Mouse (Mus musculus) heart, postnatal 4 days (tissue): ENCODE measurements around the gene Olfr987. TPM values are rescaled to one million over a fixed set of nuclear protein-coding genes. Genes with fewer than 3 reads are reported as not detected.
"Not testable (repeated sequence)": the region's sequence is repeated elsewhere in the genome, so short reads cannot be mapped to it uniquely, and the experiment has no call there.

Experiments used
- DNase-seq: peaks from one replicate; pipeline ENCODE4 v3.0.0; 2021
- total RNA-seq, 2 experiments: library from RNA; stranded (reverse); gene quantifications; 2 replicates each; pipeline ENCODE4 v1.2.3; 2021

The Olfr987 gene
- not detected for total RNA-seq

DNA sequence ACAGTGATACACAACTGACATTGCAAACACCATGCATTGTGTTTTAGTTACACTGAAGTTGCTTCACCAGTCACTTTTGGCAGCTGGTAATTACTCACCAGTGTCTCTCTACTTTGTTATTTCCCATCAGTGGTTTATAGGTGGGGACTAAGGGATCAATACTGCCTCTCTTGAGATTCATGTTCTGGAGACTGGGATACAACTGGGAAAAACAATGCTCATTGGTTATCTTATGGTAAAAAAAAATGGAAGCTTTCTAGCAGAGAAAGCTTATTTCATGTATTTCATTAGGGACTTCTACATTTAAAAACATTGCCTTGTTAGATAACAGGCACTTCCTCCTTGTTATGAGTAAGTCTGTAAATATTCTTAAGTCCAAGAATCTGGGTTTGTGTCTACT lies at the start of gene Olfr987:
TSS of gene Olfr987 (minus strand) at position 101 of the 400 bp plus-strand sequence.
- not testable (repeated sequence) for DNase-seq

DNA sequence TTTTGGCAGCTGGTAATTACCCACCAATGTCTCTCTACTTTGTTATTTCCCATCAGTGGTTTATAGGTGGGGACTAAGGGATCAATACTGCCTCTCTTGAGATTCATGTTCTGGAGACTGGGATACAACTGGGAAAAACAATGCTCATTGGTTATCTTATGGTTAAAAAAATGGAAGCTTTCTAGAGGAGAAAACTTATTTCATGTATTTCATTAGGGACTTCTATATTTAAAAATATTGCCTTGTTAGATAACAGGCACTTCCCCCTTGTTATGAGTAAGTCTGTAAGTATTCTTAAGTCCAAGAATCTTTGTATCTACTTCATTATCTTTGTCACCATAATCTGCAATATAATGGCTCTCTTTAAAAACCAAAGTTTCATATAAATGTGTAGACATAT lies 24.0 kb upstream of the Olfr987 start, which contains the start of gene Olfr988:
TSS of gene Olfr988 (minus strand) at position 101 of the 400 bp plus-strand sequence.
- not testable (repeated sequence) for DNase-seq

DNA sequence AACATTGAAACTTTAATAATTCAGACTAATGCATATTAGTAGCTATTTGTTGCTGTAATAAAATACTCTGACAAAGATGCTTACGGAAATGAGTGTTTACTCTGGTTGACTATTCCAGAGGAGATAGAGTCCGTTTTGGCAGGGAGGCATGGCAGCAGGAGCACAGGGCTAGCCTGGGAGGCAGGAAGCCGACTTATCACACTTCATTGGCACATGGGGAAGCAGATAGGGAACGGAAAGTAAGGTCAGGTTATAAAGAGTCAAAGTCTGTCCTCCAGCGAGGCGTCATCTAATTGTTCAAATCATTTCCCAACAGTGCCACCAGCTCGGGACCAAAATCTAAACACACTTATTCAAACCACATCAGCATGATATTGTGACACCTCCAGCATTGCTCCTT lies 857 bp upstream of the Olfr987 start:
- DNase-seq: no peak

DNA sequence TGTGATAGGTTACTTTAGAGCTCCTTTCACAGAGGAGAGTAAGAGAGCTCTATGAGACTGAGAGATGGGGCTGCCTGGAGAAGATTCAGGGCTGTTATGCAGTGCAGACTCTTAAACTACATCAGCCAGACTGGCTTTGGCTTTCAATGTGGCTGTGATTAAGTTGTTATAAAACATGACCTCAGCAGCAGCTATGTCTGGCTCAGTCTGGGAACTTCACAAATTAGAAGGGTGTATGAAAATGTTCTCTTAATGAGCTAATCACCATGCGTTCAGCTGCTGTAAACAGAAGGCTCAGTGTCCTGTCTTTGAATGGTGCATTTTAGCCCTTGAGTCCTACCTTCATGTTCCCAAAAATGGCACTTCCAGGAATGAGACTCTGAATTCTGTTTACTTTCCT lies 20.0 kb downstream of the Olfr987 start:
- no peak for DNase-seq

DNA sequence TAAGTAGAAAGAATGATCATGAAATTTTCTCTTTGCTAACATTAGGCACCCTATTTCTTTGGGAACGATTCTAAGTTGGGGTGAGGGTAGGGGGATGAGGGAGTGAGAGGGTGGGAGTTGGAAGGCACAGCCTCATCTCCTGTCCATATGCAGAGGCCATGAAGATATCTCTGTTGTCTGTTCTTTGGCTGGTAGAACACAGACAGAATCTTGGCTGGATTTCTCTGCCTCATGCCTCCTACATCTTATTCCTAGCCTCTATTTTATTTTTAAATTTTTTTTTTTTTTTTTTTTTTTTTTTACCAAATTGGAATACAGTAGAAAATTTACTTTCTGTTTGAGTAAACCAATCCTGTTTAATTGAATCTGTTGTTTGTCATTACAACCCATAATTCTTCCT lies 53.7 kb downstream of the Olfr987 start:
- no peak for DNase-seq

DNA sequence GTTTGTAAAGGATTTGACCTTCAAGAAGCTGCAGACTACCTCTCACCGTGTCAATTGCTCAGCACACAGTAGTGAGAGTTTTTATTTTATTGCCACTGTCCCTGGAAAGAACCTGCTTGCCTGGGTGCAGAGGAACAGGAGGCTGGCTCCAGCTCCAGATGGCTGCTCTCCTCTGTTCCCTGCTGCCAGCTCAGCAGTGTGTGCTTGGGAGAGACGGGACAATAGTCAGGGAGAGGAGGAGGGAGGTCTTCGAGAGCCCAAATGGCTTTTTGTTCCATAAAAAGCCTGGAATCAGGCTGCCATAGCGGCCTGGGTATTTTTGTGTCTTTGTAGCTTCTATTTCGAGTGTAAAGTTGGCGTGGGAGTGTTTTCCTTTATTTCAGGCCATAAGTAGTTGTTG lies 54.5 kb downstream of the Olfr987 start:
- DNase-seq: peak; percentile 18

DNA sequence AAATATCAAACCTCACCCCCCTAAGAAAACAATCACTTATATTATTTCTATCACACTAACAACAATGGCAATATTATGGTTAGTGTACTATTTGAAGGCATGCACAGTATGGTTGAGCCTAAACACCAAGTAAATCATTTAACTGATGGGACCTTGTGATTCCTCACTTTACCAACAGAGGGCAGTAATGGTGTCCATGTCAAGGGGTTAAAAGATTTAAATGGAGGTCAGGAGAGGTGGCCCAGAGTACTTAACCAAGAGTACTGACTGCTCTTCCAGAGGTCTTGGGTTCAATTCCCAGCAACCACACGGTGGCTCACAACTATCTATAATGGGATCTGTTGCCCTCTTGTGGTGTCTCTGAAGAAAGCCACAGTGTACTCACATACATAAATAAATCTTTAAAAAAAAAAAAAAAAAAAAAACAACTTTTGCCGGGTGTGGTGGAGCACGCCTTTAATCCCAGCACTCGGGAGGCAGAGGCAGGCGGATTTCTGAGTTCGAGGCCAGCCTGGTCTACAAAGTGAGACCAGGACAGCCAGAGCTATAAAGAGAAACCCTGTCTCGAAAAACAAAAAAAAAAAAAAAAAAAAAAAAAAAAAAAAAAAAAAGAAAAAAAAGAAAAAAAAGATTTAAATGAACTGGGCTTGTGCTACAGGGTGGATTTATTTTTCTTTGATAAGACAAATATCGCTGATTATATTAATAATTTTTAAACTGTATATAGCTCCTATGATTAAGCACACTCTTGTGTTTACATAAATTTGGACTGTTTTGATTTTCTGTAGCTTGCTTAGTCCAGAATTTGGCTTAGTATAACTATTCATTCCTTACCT lies 55.3 kb downstream of the Olfr987 start:
- DNase-seq: no peak

DNA sequence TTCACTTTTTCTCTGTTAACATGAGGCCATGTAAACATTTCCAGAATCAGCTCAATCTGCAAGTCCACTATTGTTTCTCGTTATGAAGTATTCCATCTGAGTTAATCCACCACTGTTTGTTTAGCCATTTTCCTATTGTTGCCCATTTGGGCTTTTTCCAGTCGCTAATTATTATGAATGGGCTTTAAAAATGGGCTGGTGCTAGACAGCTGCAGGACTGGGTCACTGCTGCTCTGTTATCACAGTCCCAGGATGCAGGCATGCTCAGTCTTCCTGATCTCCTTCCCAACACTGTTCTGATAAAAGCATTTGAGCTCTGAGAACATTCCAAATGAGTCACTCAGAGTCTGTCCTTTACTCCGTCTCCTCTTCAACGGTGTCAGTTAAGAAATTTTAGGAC lies 58.1 kb downstream of the Olfr987 start:
- DNase-seq: peak; percentile 11

Other genes starting within 250 kb of the Olfr987 start
- 100 to 1,000 TPM in 1 of 2 experiments, 10 to 100 TPM in 1; 85.4 to 109 TPM for gene Aplnr, start 203.1 kb downstream of the Olfr987 start, total RNA-seq
- 1 to 10 TPM; 2.1 to 2.7 TPM for gene Lrrc55, start 142.1 kb downstream of the Olfr987 start, total RNA-seq
- gene Olfr988, start 23.9 kb upstream of the Olfr987 start, total RNA-seq: not detected
- gene Olfr992, start 70.2 kb upstream of the Olfr987 start, total RNA-seq: not detected
- not detected for gene Olfr993, start 75.6 kb upstream of the Olfr987 start, total RNA-seq
- gene Olfr994, start 97.1 kb upstream of the Olfr987 start, total RNA-seq: not detected
- gene Olfr995, start 104.3 kb upstream of the Olfr987 start, total RNA-seq: not detected
- not detected for gene 4833423E24Rik, start 179.7 kb upstream of the Olfr987 start, total RNA-seq
- gene Olfr996, start 239.9 kb upstream of the Olfr987 start, total RNA-seq: not detected
- gene Olfr998, start 249.6 kb upstream of the Olfr987 start, total RNA-seq: not detected